19 mouse cellular contexts compared by ENCODE assay signal in the genomic region with DNA sequence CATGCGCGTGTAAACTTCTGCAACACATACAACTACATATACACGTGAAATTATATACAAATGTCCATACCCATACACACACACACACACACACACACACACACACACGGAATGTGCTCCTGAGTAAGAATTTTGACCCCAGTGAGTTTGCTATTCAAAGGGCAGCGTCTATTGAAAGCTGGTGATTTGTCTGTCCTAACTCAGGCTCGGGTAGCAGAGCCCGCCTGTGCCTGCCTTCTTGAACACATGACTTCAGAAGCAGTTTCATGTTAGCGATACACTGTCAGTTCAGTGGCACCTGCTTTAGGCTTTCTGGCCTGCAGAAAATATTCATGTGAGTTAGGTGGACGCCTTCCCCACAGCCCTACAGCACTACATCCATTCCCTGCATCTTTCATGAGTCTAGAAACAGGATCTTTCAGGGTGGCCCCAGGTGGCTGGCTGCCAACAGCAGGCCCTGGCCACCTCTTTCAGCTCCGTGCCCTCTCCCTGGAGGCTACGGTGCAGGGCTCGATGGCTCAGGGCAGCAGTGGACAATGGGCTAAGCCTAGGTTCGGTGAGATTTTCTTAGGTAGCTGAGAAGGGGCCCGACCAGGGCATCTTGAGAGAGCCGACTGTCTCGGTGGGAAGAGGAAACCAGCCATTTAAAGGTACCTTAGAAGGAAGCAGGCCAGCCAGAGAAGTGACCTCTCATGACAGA. TPM values are rescaled to one million over a fixed set of nuclear protein-coding genes. Genes with fewer than 3 reads are reported as not detected.
A peak's percentile ranks its signal among the peaks of the same experiment; 100 is the strongest.
DNase-seq lines count a peak whose midpoint lies in the region; ATAC-seq lines count a peak whose summit lies in the region.
"Had no signal": no experiment of that assay in that cellular context is flagged by ENCODE, and none has a peak within 500 bp of the region (broad histone marks: within the 10 kb centered on the region; RNA-seq: fewer than 3 reads in every experiment).

No protein-coding gene starts in this region.

- H3K27ac ChIP-seq in heart, embryonic 10.5 days, result 0 out of 2 replicates have a peak overlapping the region, but pooled peaks have one; percentile 25
- 0 out of 2 replicates have a peak overlapping the region, but pooled peaks have one; percentile 49 for H3K27ac ChIP-seq in liver, embryonic 12.5 days
- H3K27ac ChIP-seq in liver, embryonic 11.5 days (ENCODE audit: low read depth, low read length), result no peak overlapping the region
- H3K27ac ChIP-seq: embryonic facial prominence, embryonic 13.5 days; midbrain, embryonic 12.5 days; neural tube, embryonic 15.5 days had no signal

- no peak overlapping the region for H3K4me2 ChIP-seq in liver, embryonic 12.5 days
- no peak overlapping the region for H3K4me2 ChIP-seq in liver, embryonic 11.5 days
- H3K4me2 ChIP-seq: embryonic facial prominence, embryonic 13.5 days; midbrain, embryonic 12.5 days; neural tube, embryonic 15.5 days had no signal

- H3K9me3 ChIP-seq in heart, embryonic 10.5 days, result no peaks in the 10 kb centered on the region
- no peaks in the 10 kb centered on the region for H3K9me3 ChIP-seq in liver, embryonic 12.5 days (replicated peaks)
- no peaks in the 10 kb centered on the region for H3K9me3 ChIP-seq in liver, embryonic 11.5 days (ENCODE audit: control insufficient read depth, low read length)
- H3K9me3 ChIP-seq: embryonic facial prominence, embryonic 13.5 days; liver, embryonic 13.5 days; midbrain, embryonic 12.5 days; neural tube, embryonic 15.5 days had no signal

- intact Hi-C loops in heart, postnatal 10 days (cut with DNase I), result no loop called here

- H3K9ac ChIP-seq in liver, embryonic 12.5 days, result no peak overlapping the region
- H3K9ac ChIP-seq in liver, embryonic 11.5 days (ENCODE audit: low read depth, low read length), result no peak overlapping the region
- H3K9ac ChIP-seq: liver, embryonic 13.5 days; midbrain, embryonic 12.5 days; neural tube, embryonic 15.5 days had no signal

- peaks cover 23% of the 10 kb centered on the region for H3K36me3 ChIP-seq in heart, embryonic 10.5 days
- H3K36me3 ChIP-seq in liver, embryonic 12.5 days, result peaks cover 19% of the 10 kb centered on the region
- H3K36me3 ChIP-seq in liver, embryonic 11.5 days (ENCODE audit: control insufficient read depth, insufficient read depth, low read length), result peaks cover 9% of the 10 kb centered on the region; the same call in 1 of the 2 replicates
- H3K36me3 ChIP-seq: midbrain, embryonic 12.5 days; neural tube, embryonic 15.5 days had no signal

- no peaks in the 10 kb centered on the region for H3K27me3 ChIP-seq in heart, embryonic 10.5 days (ENCODE audit: insufficient read depth, poor library complexity, severe bottlenecking)
- H3K27me3 ChIP-seq in liver, embryonic 12.5 days (replicated peaks), result no peaks in the 10 kb centered on the region
- no peaks in the 10 kb centered on the region for H3K27me3 ChIP-seq in liver, embryonic 11.5 days (replicated peaks; ENCODE audit: control insufficient read depth, insufficient read depth, low read length)
- H3K27me3 ChIP-seq: embryonic facial prominence, embryonic 13.5 days; liver, embryonic 13.5 days; neural tube, embryonic 15.5 days; Patski had no signal

- H3K4me3 ChIP-seq in heart, embryonic 10.5 days, result no peak overlapping the region
- no peak overlapping the region for H3K4me3 ChIP-seq in liver, embryonic 12.5 days
- H3K4me3 ChIP-seq in liver, embryonic 11.5 days (ENCODE audit: low read depth, low read length), result no peak overlapping the region
- H3K4me3 ChIP-seq: embryonic facial prominence, embryonic 13.5 days; liver, embryonic 13.5 days; midbrain, embryonic 12.5 days; neural tube, embryonic 15.5 days had no signal

- no peak for ATAC-seq in liver, embryonic 12.5 days
- ATAC-seq in liver, embryonic 11.5 days (replicated peaks; ENCODE audit: low FRiP score), result no peak

- H3K4me1 ChIP-seq in heart, embryonic 10.5 days, result peaks cover 64% of the 10 kb centered on the region
- H3K4me1 ChIP-seq in liver, embryonic 12.5 days, result peaks cover 65% of the 10 kb centered on the region
- peaks cover 42% of the 10 kb centered on the region for H3K4me1 ChIP-seq in liver, embryonic 11.5 days (replicated peaks; ENCODE audit: control insufficient read depth, insufficient read depth, low read length)

- 79% methylated on average over 16 of the region's 16 CpGs for WGBS in heart, embryonic 10.5 days
- 68% methylated on average over 16 of the region's 16 CpGs for WGBS in liver, embryonic 12.5 days (ENCODE audit: insufficient replicate concordance)
- 79% methylated on average over 16 of the region's 16 CpGs for WGBS in liver, embryonic 11.5 days

- DNase-seq in heart, embryonic 10.5 days (ENCODE audit: low spot score), result no peak
- no peak for DNase-seq in heart, postnatal 10 days
- no peak for DNase-seq in liver, embryonic 11.5 days (ENCODE audit: low spot score)
- DNase-seq in kidney, postnatal 36 days, result peak; percentile 40 to 59
- DNase-seq in cerebellum, postnatal 10 days, result no peak
- no peak for DNase-seq in layer of hippocampus, adult 8-10 months (ENCODE audit: low spot score in 2 of 2)
- no peak for DNase-seq in adrenal gland, postnatal 10 days
- DNase-seq: cerebellum, adult 11-12 months; heart, postnatal 36 days; liver, embryonic 13.5 days; lung, postnatal 14 days; retina, postnatal 1 day; thymus, postnatal 14 days had no signal

RNA-seq across cellular contexts. Expression of gene Ninj1, which starts 5.0 kb away (rescaled TPM):
- 51.3 and 55.3 TPM in 2 replicates for polyA plus RNA-seq in heart, embryonic 10.5 days (2016; fragmentation: Nextera tagmentation; extraction: Ambion mirVana)
- 10 to 100 TPM; 45.2 to 88.0 TPM for total RNA-seq in heart, postnatal 10 days (2021)
- polyA plus RNA-seq in liver, embryonic 12.5 days (2016; fragmentation: Nextera tagmentation; extraction: Ambion mirVana), result 41.5 and 42.6 TPM in 2 replicates
- polyA plus RNA-seq in liver, embryonic 11.5 days (2014; fragmentation: Nextera tagmentation; extraction: Ambion mirVana), result 54.2 and 59.8 TPM in 2 replicates
- total RNA-seq in layer of hippocampus, adult 8-10 months (2022), result 10 to 100 TPM; 17.8 to 27.6 (median 21.7) TPM
- total RNA-seq in adrenal gland, postnatal 10 days (2021), result 10 to 100 TPM; 77.3 to 79.6 TPM

RNA-seq across cellular contexts. Expression of gene Card19, which starts 23.5 kb away (rescaled TPM):
- 52.7 and 64.6 TPM in 2 replicates for polyA plus RNA-seq in heart, embryonic 10.5 days (2016; fragmentation: Nextera tagmentation; extraction: Ambion mirVana)
- total RNA-seq in heart, postnatal 10 days (2021), result 100 to 1,000 TPM; 112 to 117 TPM
- 16.5 and 17.0 TPM in 2 replicates for polyA plus RNA-seq in liver, embryonic 12.5 days (2016; fragmentation: Nextera tagmentation; extraction: Ambion mirVana)
- 23.1 and 26.2 TPM in 2 replicates for polyA plus RNA-seq in liver, embryonic 11.5 days (2014; fragmentation: Nextera tagmentation; extraction: Ambion mirVana)
- 10 to 100 TPM; 12.2 to 22.0 (median 18.0) TPM for total RNA-seq in layer of hippocampus, adult 8-10 months (2022)
- total RNA-seq in adrenal gland, postnatal 10 days (2021), result 10 to 100 TPM; 52.5 to 58.9 TPM

RNA-seq across cellular contexts. Expression of gene Wnk2, which starts 44.5 kb away (rescaled TPM):
- 0.89 TPM in 2 replicates for polyA plus RNA-seq in heart, embryonic 10.5 days (2016; fragmentation: Nextera tagmentation; extraction: Ambion mirVana)
- 10 to 100 TPM; 26.9 to 27.6 TPM for total RNA-seq in heart, postnatal 10 days (2021)
- 0.11 and 0.14 TPM in 2 replicates for polyA plus RNA-seq in liver, embryonic 12.5 days (2016; fragmentation: Nextera tagmentation; extraction: Ambion mirVana)
- 0.34 and 0.45 TPM in 2 replicates for polyA plus RNA-seq in liver, embryonic 11.5 days (2014; fragmentation: Nextera tagmentation; extraction: Ambion mirVana)
- total RNA-seq in layer of hippocampus, adult 8-10 months (2022), result 100 to 1,000 TPM in 2 of 4 experiments, 10 to 100 TPM in 2; 90.3 to 125 (median 102) TPM
- total RNA-seq in adrenal gland, postnatal 10 days (2021), result 1 to 10 TPM; 4.1 to 8.3 TPM
- total RNA-seq: common myeloid progenitor, adult 5-6 weeks had no signal

RNA-seq across cellular contexts. Expression of gene Susd3, which starts 56.2 kb away (rescaled TPM):
- 0.41 and 1.1 TPM in 2 replicates for polyA plus RNA-seq in heart, embryonic 10.5 days (2016; fragmentation: Nextera tagmentation; extraction: Ambion mirVana)
- 1 to 10 TPM in 1 of 2 experiments, under 1 TPM in 1; 0.62 to 1.1 TPM for total RNA-seq in heart, postnatal 10 days (2021)
- 2.4 and 2.5 TPM in 2 replicates for polyA plus RNA-seq in liver, embryonic 12.5 days (2016; fragmentation: Nextera tagmentation; extraction: Ambion mirVana)
- polyA plus RNA-seq in liver, embryonic 11.5 days (2014; fragmentation: Nextera tagmentation; extraction: Ambion mirVana), result 4.4 and 5.2 TPM in 2 replicates
- 1 to 10 TPM; 2.6 to 5.3 (median 3.8) TPM for total RNA-seq in layer of hippocampus, adult 8-10 months (2022)
- total RNA-seq in adrenal gland, postnatal 10 days (2021), result 1 to 10 TPM; 1.8 to 1.9 TPM
- polyA plus RNA-seq: Patski had no signal

Comparison
In these comparisons a context has a peak if more than half of its experiments do, and no peak if none do; other contexts are left out.
1. DNase-seq: peak in kidney, postnatal 36 days (2 of 2); none in heart, embryonic 10.5 days (single experiment), heart, postnatal 10 days (0 of 2), liver, embryonic 11.5 days (single experiment), cerebellum, postnatal 10 days (0 of 2), layer of hippocampus, adult 8-10 months (0 of 2) and adrenal gland, postnatal 10 days (single experiment).